Mouse (Mus musculus) liver, postnatal 0 days (tissue): ENCODE data around the gene Hist1h2ah. TPM values are rescaled to one million over a fixed set of nuclear protein-coding genes. Genes with fewer than 3 reads are reported as not detected.
"Not testable (repeated sequence)": the region's sequence is repeated elsewhere in the genome, so short reads cannot be mapped to it uniquely, and the experiment has no call there.

Experiments
- ATAC-seq: fragments of 200-750 bp; cut with Nextera tagmentation; 2 replicates; pipeline ENCODE4 v1.8.0; 2017; ENCODE audit warnings: mild to moderate bottlenecking, moderate library complexity
- DNase-seq: peaks from one replicate; pipeline ENCODE4 v3.0.0-alpha.2; 2016
- H3K27ac ChIP-seq: fragments of 300-500 bp; sonication (generic); 2 replicates; pipeline ENCODE4 v1.5.1; 2014; ENCODE audit warnings: antibody characterized with exemption, moderate library complexity, mild to moderate bottlenecking, low read depth
- H3K27me3 ChIP-seq: fragments of 300-500 bp; sonication (generic); 2 replicates; pipeline ENCODE4 v1.6.1; 2014; ENCODE audit warnings: low read length, control low read depth, mixed read lengths; ENCODE audit not compliant: insufficient read depth
- H3K36me3 ChIP-seq: fragments of 300-500 bp; sonication (generic); replicated peaks from 2 replicates; pipeline ENCODE4 v1.6.1; 2014; ENCODE audit warnings: mild to moderate bottlenecking, control low read depth, low read length, moderate library complexity, mixed read lengths; ENCODE audit not compliant: insufficient read depth
- H3K4me1 ChIP-seq: fragments of 300-500 bp; sonication (generic); 2 replicates; pipeline ENCODE4 v1.6.1; 2014; ENCODE audit warnings: antibody characterized with exemption, mild to moderate bottlenecking, control low read depth; ENCODE audit not compliant: insufficient read depth
- H3K4me2 ChIP-seq: fragments of 300-500 bp; sonication (generic); 2 replicates; pipeline ENCODE4 v1.6.1; 2014; ENCODE audit warnings: low read depth, mild to moderate bottlenecking, low read length, moderate library complexity, mixed read lengths
- H3K4me3 ChIP-seq: fragments of 300-500 bp; sonication (generic); 2 replicates; pipeline ENCODE4 v1.5.1; 2014; ENCODE audit warnings: low read depth, low read length
- H3K9ac ChIP-seq: fragments of 300-500 bp; sonication (generic); replicated peaks from 2 replicates; pipeline ENCODE4 v1.6.1; 2014; ENCODE audit warnings: mild to moderate bottlenecking, moderate library complexity
- H3K9me3 ChIP-seq: fragments of 300-500 bp; sonication (generic); 2 replicates; pipeline ENCODE4 v1.6.1; 2016; ENCODE audit warnings: mild to moderate bottlenecking, control low read depth, low read length, mixed read lengths
- CTCF ChIP-seq: sonication (generic); IDR thresholded peaks from 2 replicates; pipeline ENCODE4 v1.5.1; 2016; ENCODE audit warnings: antibody characterized with exemption, low read depth
- EP300 ChIP-seq: IDR thresholded peaks from 2 replicates; pipeline ENCODE4 v1.6.1; 2016; ENCODE audit warnings: antibody characterized with exemption, low read depth, mild to moderate bottlenecking
- WGBS: fragments of 180-500 bp; shearing (Covaris S2); extraction: QIAGEN DNeasy Blood & Tissue Kit; methylation state at CpG from one replicate; pipeline ENCODE4 v1.1.7; 2014; ENCODE audit not compliant: insufficient replicate concordance; 5-methylcytosine and 5-hydroxymethylcytosine counted together
- polyA plus RNA-seq: library from polyadenylated mRNA; unstranded; fragments of >200 nt; fragmentation: Nextera tagmentation; extraction: Ambion mirVana; gene quantifications from 2 replicates; pipeline ENCODE4 v1.2.1, GENCODE M21; 2015

Hist1h2ah gene
- polyA plus RNA-seq, 1 experiment from 2014 or later: 9.9 TPM

DNA sequence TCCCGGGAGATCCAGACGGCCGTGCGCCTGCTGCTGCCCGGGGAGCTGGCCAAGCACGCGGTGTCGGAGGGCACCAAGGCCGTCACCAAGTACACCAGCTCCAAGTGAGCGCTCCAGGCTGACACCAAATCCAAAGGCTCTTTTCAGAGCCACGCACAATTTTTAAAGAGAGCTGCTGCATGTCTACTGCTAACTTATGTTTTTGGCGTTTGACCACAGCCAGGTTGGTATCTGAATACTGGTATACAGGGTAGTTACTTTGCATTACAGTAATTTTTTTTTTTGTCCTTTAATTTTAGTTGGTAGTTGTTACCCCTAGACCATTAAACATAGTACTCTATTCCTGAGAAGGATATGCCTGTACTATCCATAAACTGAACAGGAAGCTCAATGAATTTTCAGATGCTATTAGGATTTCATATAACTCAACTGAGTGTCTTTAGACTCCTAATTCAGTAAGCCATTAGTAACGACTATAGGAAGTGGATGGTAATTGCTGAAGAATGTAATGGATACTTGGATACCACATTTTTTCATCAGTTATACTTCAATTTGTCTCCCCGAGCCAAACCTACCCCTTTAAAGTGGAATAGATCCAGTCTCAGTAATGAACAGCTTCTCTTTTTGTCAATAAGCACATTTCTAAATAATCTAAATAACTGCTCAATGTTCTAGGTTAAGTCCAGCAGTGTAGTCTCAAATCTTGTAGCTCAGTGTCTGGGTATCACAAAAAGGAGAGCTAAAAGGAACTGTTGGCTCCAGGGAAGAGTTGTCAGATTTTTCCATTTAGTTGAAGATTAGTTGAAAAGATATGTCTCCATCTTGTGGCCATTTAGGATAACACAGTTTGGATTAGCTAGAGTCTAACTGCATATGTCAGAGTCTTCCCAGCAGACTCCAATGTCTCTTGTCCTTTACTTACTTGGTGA, 8.4 kb upstream of the Hist1h2ah start:
- peaks cover 11% of the 10 kb centered on the region for H3K4me1 ChIP-seq
- no peaks in the 10 kb centered on the region for H3K27me3 ChIP-seq
- no peaks in the 10 kb centered on the region for H3K9me3 ChIP-seq
- H3K4me2 ChIP-seq: peak overlapping the region; percentile 72
- no peak for TF ChIP-seq EP300
- TF ChIP-seq CTCF: peak; percentile 79
- peak overlapping the region; percentile 54 for H3K4me3 ChIP-seq
- 2% methylated on average over 9 of the region's 14 CpGs for WGBS
- H3K27ac ChIP-seq: peak overlapping the region; percentile 93
- H3K9ac ChIP-seq: peak overlapping the region; percentile 71
- no peak for DNase-seq
- no peaks in the 10 kb centered on the region for H3K36me3 ChIP-seq
- ATAC-seq: peak; percentile 5; the same call in 1 of the 2 replicates

DNA sequence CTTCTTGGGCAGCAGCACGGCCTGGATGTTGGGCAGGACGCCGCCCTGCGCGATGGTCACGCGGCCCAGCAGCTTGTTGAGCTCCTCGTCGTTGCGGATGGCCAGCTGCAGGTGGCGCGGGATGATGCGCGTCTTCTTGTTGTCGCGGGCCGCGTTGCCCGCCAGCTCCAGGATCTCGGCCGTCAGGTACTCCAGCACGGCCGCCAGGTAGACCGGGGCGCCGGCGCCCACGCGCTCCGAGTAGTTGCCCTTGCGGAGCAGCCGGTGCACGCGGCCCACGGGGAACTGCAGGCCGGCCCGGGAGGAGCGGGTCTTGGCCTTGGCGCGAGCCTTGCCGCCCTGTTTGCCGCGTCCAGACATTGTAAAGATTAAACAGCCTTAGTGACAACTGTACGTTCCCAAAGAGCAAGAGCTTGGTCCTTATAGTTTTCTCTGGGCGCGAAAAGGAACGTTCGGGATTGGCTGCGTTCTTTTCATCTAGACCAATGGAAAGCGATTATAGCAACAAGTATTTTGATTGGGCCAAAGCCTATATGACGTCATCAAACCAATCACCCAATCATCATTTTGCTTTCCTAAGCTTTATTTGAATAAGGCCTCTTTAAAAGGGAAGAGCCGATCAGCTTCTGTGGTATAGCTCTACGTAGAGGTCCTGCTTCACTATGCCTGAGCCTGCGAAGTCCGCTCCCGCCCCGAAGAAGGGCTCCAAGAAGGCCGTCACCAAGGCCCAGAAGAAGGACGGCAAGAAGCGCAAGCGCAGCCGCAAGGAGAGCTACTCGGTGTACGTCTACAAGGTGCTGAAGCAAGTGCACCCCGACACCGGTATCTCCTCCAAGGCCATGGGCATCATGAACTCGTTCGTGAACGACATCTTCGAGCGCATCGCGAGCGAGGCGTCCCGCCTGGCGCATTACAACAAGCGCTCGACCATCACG, 7.5 kb upstream of the Hist1h2ah start, which contains the start of the genes Hist1h2ag and Hist1h2bj:
Gene Hist1h2ag (minus strand): TSS at position 377 of the 935 bp plus-strand sequence.
Gene Hist1h2bj (plus strand): TSS at position 647 of the 935 bp plus-strand sequence.
- H3K9ac ChIP-seq: peak within 1 kb of the TSS; percentile 74
- H3K4me1 ChIP-seq: peaks cover 11% of the 10 kb centered on the region
- not testable (repeated sequence) for H3K36me3 ChIP-seq, H3K27me3 ChIP-seq, H3K9me3 ChIP-seq
- ATAC-seq (peak; percentile 85), DNase-seq (peak; percentile 87)
- H3K4me3 ChIP-seq: peak within 1 kb of the TSS; percentile 54
- under 1% methylated on average over 43 of the region's 80 CpGs for WGBS
- peak; percentile 86; the same call in 1 of the 2 replicates for TF ChIP-seq EP300
- H3K27ac ChIP-seq: peak within 1 kb of the TSS; percentile 96
- H3K4me2 ChIP-seq: peak within 1 kb of the TSS; percentile 80

DNA sequence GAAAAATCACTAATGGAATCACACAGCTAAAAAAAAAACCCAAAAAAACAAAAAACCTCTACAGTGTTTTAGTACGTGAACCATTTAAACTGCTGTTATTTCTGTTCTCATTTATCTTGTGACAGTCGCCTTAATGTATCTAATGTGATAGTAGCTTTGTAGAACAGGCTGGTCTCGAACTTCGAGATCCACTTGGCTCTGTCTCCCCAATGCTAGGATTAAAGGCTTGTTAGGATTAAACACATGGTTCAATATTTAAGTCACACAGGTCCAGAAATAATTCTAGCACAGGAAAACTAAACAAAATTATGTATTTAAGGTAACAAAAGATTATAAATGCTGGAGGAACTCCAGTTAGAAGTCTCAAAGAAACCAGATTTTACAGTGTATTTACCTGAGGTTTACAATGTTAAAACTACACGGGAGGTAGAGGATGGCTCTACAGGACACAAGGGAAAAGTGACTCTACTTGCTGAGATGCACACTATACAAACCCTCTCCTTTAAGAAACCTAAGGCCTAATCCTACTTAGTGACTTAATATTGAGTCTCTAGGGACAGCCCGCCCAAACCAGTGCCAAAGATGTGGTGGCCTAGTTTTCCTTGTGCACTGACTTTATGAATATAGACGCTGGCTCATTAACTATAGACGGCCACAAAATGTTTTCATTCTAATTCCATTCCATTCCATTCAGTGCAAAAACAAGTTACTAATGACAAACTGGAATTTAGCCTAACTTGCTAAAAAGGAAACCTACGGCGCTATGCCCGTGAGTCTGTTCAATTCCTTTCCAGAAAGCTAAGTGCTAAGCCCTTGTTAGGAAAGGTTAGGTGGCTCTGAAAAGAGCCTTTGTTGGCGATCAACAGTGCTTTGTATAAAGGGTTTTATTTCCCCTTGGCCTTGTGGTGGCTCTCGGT, 6.5 kb upstream of the Hist1h2ah start:
- Histone ChIP-seq H3K9me3 (no peaks in the 10 kb centered on the region), H3K27ac (peak overlapping the region; percentile 96), H3K4me3 (peak overlapping the region; percentile 54), H3K4me2 (peak overlapping the region; percentile 80), H3K27me3 (no peaks in the 10 kb centered on the region), H3K9ac (peak overlapping the region; percentile 74), H3K36me3 (no peaks in the 10 kb centered on the region), H3K4me1 (peaks cover 11% of the 10 kb centered on the region)
- no peak for TF ChIP-seq CTCF
- TF ChIP-seq EP300: no peak
- 4% methylated on average over 13 of the region's 13 CpGs for WGBS
- ATAC-seq: no peak
- no peak for DNase-seq

DNA sequence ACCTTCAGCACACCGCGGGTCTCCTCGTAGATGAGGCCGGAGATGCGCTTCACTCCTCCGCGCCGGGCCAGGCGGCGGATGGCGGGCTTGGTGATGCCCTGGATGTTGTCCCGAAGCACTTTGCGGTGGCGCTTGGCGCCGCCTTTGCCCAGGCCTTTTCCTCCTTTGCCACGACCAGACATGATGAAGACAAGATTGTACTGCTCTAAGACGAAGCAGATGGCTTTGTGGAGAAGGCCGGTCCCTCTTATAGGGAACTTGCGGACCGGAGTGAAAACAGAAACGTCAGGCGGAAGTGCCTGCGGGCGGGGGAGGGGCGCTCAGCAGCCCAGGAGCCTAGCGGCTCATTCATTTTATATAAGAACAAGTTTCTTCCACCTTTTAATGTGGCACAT, 5.8 kb upstream of the Hist1h2ah start, which contains the start of gene Hist1h4i:
Gene Hist1h4i (minus strand): TSS at position 221 of the 395 bp plus-strand sequence.
- Histone ChIP-seq H3K4me3 (peak within 1 kb of the TSS; percentile 54), H3K27ac (peak within 1 kb of the TSS; percentile 96), H3K4me2 (peak within 1 kb of the TSS; percentile 80), H3K4me1 (peaks cover 17% of the 10 kb centered on the region), H3K9ac (peak within 1 kb of the TSS; percentile 74)
- H3K27me3 ChIP-seq, H3K36me3 ChIP-seq, H3K9me3 ChIP-seq: not testable (repeated sequence)
- peak; percentile 52 for ATAC-seq
- TF ChIP-seq EP300: peak; percentile 93
- peak; percentile 94 for DNase-seq
- 1% methylated on average over 23 of the region's 27 CpGs for WGBS

DNA sequence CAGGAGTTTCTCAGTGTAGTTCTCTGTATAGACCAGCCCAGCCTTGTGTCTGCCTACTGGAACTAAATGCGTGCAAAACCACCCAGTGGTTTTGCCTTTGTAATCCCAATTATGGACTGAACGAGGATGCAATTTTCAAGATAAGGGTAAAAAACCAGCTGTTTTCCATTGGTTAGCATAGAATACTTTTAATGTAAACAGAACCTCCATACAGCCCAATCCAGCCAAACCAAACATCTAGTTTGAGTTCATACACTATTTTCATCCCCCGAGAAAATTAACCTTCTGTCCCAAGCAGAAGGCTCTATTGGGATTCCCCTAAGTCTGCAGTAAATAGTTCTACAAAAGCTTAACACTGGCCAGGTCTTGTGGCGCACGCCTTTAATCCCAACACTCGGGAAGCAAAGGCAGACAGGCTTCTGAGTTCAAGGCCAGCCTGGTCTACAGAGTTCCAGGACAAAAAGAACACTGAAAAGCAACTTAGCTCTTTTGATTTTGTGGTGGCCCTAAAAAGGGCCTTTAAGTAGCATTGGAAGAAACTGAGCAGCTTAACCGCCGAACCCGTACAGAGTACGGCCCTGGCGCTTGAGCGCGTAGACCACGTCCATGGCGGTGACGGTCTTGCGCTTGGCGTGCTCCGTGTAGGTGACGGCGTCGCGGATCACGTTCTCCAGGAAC, 5.2 kb upstream of the Hist1h2ah start:
- ATAC-seq (peak; percentile 10), DNase-seq (peak; percentile 62)
- peak overlapping the region; percentile 80 for H3K4me2 ChIP-seq
- TF ChIP-seq CTCF (no peak), EP300 (0 out of 2 replicates have a peak, but pooled peaks have one; percentile 28)
- no peaks in the 10 kb centered on the region for H3K9me3 ChIP-seq
- H3K9ac ChIP-seq: peak overlapping the region; percentile 69
- WGBS: 1% methylated on average over 17 of the region's 24 CpGs
- peaks cover 18% of the 10 kb centered on the region for H3K4me1 ChIP-seq
- peak overlapping the region; percentile 54 for H3K4me3 ChIP-seq
- H3K27me3 ChIP-seq: no peaks in the 10 kb centered on the region
- H3K36me3 ChIP-seq: no peaks in the 10 kb centered on the region
- H3K27ac ChIP-seq: peak overlapping the region; percentile 96
